Mouse (Mus musculus) heart, embryonic 14.5 days (tissue): ENCODE data around the gene Exosc1. TPM values are rescaled to one million over a fixed set of nuclear protein-coding genes. Genes with fewer than 3 reads are reported as not detected.

Source experiments
- ATAC-seq: fragments of 200-750 bp; cut with Nextera tagmentation; 2 replicates; pipeline ENCODE4 v1.8.0; 2017; ENCODE audit warnings: low read depth, moderate TSS enrichment; ENCODE audit not compliant: insufficient number of reproducible peaks, insufficient read depth, low FRiP score
- H3K27ac ChIP-seq, 2 experiments: fragments of 200-500 bp in 1 of 2; fragments of 300-500 bp in 1 of 2; sonication (generic) in 1 of 2; replicated peaks in 1 of 2; 2 replicates each; pipeline ENCODE4 v1.5.1; 2012 to 2014; ENCODE audit warnings: low read depth in 2 of 2, low read length in 2 of 2, control low read depth in 1 of 2, mild to moderate bottlenecking in 1 of 2, mixed read lengths in 1 of 2; ENCODE audit not compliant: control insufficient read depth in 1 of 2, insufficient read depth in 1 of 2
- H3K27me3 ChIP-seq: fragments of 300-500 bp; sonication (generic); 2 replicates; pipeline ENCODE4 v1.6.1; 2014; ENCODE audit warnings: mild to moderate bottlenecking, low read length, control low read depth; ENCODE audit not compliant: control insufficient read depth, insufficient read depth
- H3K36me3 ChIP-seq: fragments of 300-500 bp; sonication (generic); 2 replicates; pipeline ENCODE4 v1.6.1; 2014; ENCODE audit warnings: mild to moderate bottlenecking, control low read depth, low read length, mixed read lengths; ENCODE audit not compliant: control insufficient read depth, insufficient read depth
- H3K4me1 ChIP-seq, 2 experiments: fragments of 200-500 bp in 1 of 2; fragments of 300-500 bp in 1 of 2; sonication (generic) in 1 of 2; 2 replicates each; pipeline ENCODE4 v1.6.1; 2012 to 2014; ENCODE audit warnings: low read length in 2 of 2, control low read depth in 1 of 2, mixed read lengths in 1 of 2; ENCODE audit not compliant: control insufficient read depth in 2 of 2, insufficient read depth in 2 of 2
- H3K4me2 ChIP-seq: fragments of 300-500 bp; sonication (generic); 2 replicates; pipeline ENCODE4 v1.6.1; 2014; ENCODE audit warnings: mild to moderate bottlenecking, low read length
- H3K4me3 ChIP-seq, 2 experiments: fragments of 200-500 bp in 1 of 2; fragments of 300-500 bp in 1 of 2; sonication (generic) in 1 of 2; 2 replicates each; pipeline ENCODE4 v1.5.1; 2012 to 2014; ENCODE audit warnings: low read length in 2 of 2, mild to moderate bottlenecking in 2 of 2, control low read depth in 1 of 2, low read depth in 1 of 2, moderate library complexity in 1 of 2; ENCODE audit not compliant: control insufficient read depth in 1 of 2, insufficient read depth in 1 of 2
- H3K9ac ChIP-seq: fragments of 300-500 bp; sonication (generic); 2 replicates; pipeline ENCODE4 v1.6.1; 2014; ENCODE audit warnings: mild to moderate bottlenecking, low read length
- H3K9me3 ChIP-seq: fragments of 300-500 bp; sonication (generic); 2 replicates; pipeline ENCODE4 v1.6.1; 2016; ENCODE audit warnings: low read length, control low read depth; ENCODE audit not compliant: control insufficient read depth
- WGBS: fragments of 180-500 bp; shearing (Covaris S2); extraction: QIAGEN DNeasy Blood & Tissue Kit; methylation state at CpG from one replicate; pipeline ENCODE4 v1.1.7; 2014; 5-methylcytosine and 5-hydroxymethylcytosine counted together
- polyA plus RNA-seq: library from polyadenylated mRNA; unstranded; fragments of >200 nt; fragmentation: Nextera tagmentation; extraction: Ambion mirVana; gene quantifications from 2 replicates; pipeline ENCODE4 v1.2.1, GENCODE M21; 2014

The Exosc1 gene
- polyA plus RNA-seq, 1 experiment from 2014 or later, result 42.0 TPM

GRCm38 (mm10) chr19:41913774-41914591, 19.2 kb downstream of the Exosc1 start:
- WGBS, result 23% methylated on average over 6 of the region's 6 CpGs
- no peaks in the 10 kb centered on the region for H3K27me3 ChIP-seq
- peaks cover 4 to 14% of the 10 kb centered on the region in 2 experiments for H3K4me1 ChIP-seq
- H3K36me3 ChIP-seq, result peaks cover 42% of the 10 kb centered on the region
- ATAC-seq, result no peak
- peak overlapping the region; percentile 98 to 99 for H3K4me3 ChIP-seq
- no peaks in the 10 kb centered on the region for H3K9me3 ChIP-seq
- H3K9ac ChIP-seq, result peak overlapping the region; percentile 100
- H3K4me2 ChIP-seq, result peak overlapping the region; percentile 77
- H3K27ac ChIP-seq, result peak overlapping the region in 1 of 2 experiments; percentile 97; a peak in 2 of 4 replicates

GRCm38 (mm10) chr19:41912121-41913080, 20.8 kb downstream of the Exosc1 start:
- Histone ChIP-seq H3K36me3 (peaks cover 35% of the 10 kb centered on the region), H3K9ac (peak overlapping the region; percentile 100), H3K4me2 (peak overlapping the region; percentile 77), H3K4me1 (peaks cover 5 to 16% of the 10 kb centered on the region in 2 experiments), H3K4me3 (peak overlapping the region; percentile 98 to 99), H3K27ac (peak overlapping the region; percentile 97 to 98), H3K9me3 (no peaks in the 10 kb centered on the region), H3K27me3 (no peaks in the 10 kb centered on the region)
- ATAC-seq, result peak; percentile 62
- 2% methylated on average over 50 of the region's 53 CpGs for WGBS

GRCm38 (mm10) chr19:41911178-41912073, 21.8 kb downstream of the Exosc1 start, which contains the start of gene Pgam1:
Gene Pgam1 (plus strand): TSS chr19:41911923.
- Histone ChIP-seq H3K9ac (peak within 1 kb of the TSS; percentile 100), H3K36me3 (peaks cover 25% of the 10 kb centered on the region), H3K4me3 (peak within 1 kb of the TSS; percentile 98 to 99), H3K27me3 (no peaks in the 10 kb centered on the region), H3K27ac (peak within 1 kb of the TSS; percentile 97 to 98), H3K4me2 (peak within 1 kb of the TSS; percentile 77), H3K9me3 (no peaks in the 10 kb centered on the region), H3K4me1 (peaks cover 11 to 25% of the 10 kb centered on the region in 2 experiments)
- peak; percentile 93 for ATAC-seq
- 5% methylated on average over 54 of the region's 54 CpGs for WGBS

- no peak overlapping the region for H3K4me2 ChIP-seq
- no peak overlapping the region for H3K4me3 ChIP-seq
- no peak for ATAC-seq
- H3K36me3 ChIP-seq, result peaks cover 15% of the 10 kb centered on the region
- H3K27ac ChIP-seq, result no peak overlapping the region
- no peaks in the 10 kb centered on the region for H3K9me3 ChIP-seq
- no peaks in the 10 kb centered on the region for H3K27me3 ChIP-seq
- H3K4me1 ChIP-seq, result peaks cover 11 to 28% of the 10 kb centered on the region in 2 experiments
- H3K9ac ChIP-seq, result no peak overlapping the region
- 90% methylated on average over 2 of the region's 2 CpGs for WGBS
These were observed 22.8 kb downstream of the Exosc1 start for GRCm38 (mm10) chr19:41910396-41910795.

GRCm38 (mm10) chr19:41908736-41909135, 24.5 kb downstream of the Exosc1 start:
- H3K27me3 ChIP-seq, result no peaks in the 10 kb centered on the region
- ATAC-seq, result no peak
- H3K4me3 ChIP-seq, result no peak overlapping the region
- no peak overlapping the region for H3K27ac ChIP-seq
- no peak overlapping the region for H3K9ac ChIP-seq
- peaks cover 9 to 20% of the 10 kb centered on the region in 2 experiments for H3K4me1 ChIP-seq
- no peaks in the 10 kb centered on the region for H3K9me3 ChIP-seq
- H3K36me3 ChIP-seq, result peaks cover 4% of the 10 kb centered on the region
- no peak overlapping the region for H3K4me2 ChIP-seq
- 78% methylated on average over 3 of the region's 3 CpGs for WGBS

- no peaks in the 10 kb centered on the region for H3K9me3 ChIP-seq
- no peak overlapping the region for H3K4me3 ChIP-seq
- no peaks in the 10 kb centered on the region for H3K36me3 ChIP-seq
- H3K9ac ChIP-seq, result no peak overlapping the region
- H3K4me1 ChIP-seq, result peaks cover 7 to 15% of the 10 kb centered on the region in 2 experiments
- no peak overlapping the region for H3K4me2 ChIP-seq
- H3K27ac ChIP-seq, result no peak overlapping the region; a peak in 1 of 4 replicates
- no peak for ATAC-seq
- 32% methylated on average over 8 of the region's 8 CpGs for WGBS
- H3K27me3 ChIP-seq, result no peaks in the 10 kb centered on the region
These were observed 26.0 kb downstream of the Exosc1 start for GRCm38 (mm10) chr19:41907079-41907760.
